Mouse (Mus musculus): ENCODE measurements at regions not wholly inside any gene's neighbourhood (a gene's known extent, or its start where the extent isn't known, plus 50 kb on each side); places are given as distances from the start of the nearest gene placed in this dataset.

GRCm38 (mm10) chr1:193992226-193992625 is 622.1 kb upstream of the Camk1g start:
- Histone ChIP-seq H3K27me3 (replicated peaks) (peaks cover 20% of the 10 kb centered on the region; the same call in 1 of the 2 replicates), H3K9ac (no peak overlapping the region), H3K9me3 (no peaks in the 10 kb centered on the region), H3K4me1 (no peaks in the 10 kb centered on the region), H3K4me2 (no peak overlapping the region), H3K36me3 (no peaks in the 10 kb centered on the region), H3K4me3 (no peak overlapping the region), H3K27ac (replicated peaks) (no peak overlapping the region)
- ATAC-seq (ENCODE audit: extremely low read depth, insufficient number of reproducible peaks, low FRiP score, low TSS enrichment), result no peak
- 60% methylated on average over 2 of the region's 2 CpGs for WGBS

- no peak for ATAC-seq (ENCODE audit: extremely low read depth, insufficient number of reproducible peaks, low FRiP score, low TSS enrichment)
- no peaks in the 10 kb centered on the region for H3K9me3 ChIP-seq
- 67% methylated on average over 10 of the region's 10 CpGs for WGBS
These were observed 620.0 kb upstream of the Camk1g start for GRCm38 (mm10) chr1:193989956-193990675.

GRCm38 (mm10) chr1:193988970-193989904 is 619.1 kb upstream of the Camk1g start:
- no peak for ATAC-seq (ENCODE audit: extremely low read depth, insufficient number of reproducible peaks, low FRiP score, low TSS enrichment)
- WGBS, result 41% methylated on average over 17 of the region's 17 CpGs
- Histone ChIP-seq H3K27me3 (replicated peaks) (peaks cover 20% of the 10 kb centered on the region; the same call in 1 of the 2 replicates), H3K9ac (no peak overlapping the region), H3K4me2 (no peak overlapping the region), H3K4me1 (no peaks in the 10 kb centered on the region), H3K4me3 (no peak overlapping the region), H3K27ac (replicated peaks) (no peak overlapping the region), H3K9me3 (no peaks in the 10 kb centered on the region), H3K36me3 (no peaks in the 10 kb centered on the region)

More at GRCm38 (mm10) chr1:193989956-193990675, 620.0 kb upstream of the Camk1g start:
- peaks cover 20% of the 10 kb centered on the region; the same call in 1 of the 2 replicates for H3K27me3 ChIP-seq (replicated peaks)
- no peak overlapping the region for H3K9ac ChIP-seq
- no peak overlapping the region for H3K4me3 ChIP-seq
- no peak overlapping the region for H3K27ac ChIP-seq (replicated peaks)
- H3K4me2 ChIP-seq, result no peak overlapping the region
- no peaks in the 10 kb centered on the region for H3K4me1 ChIP-seq
- H3K36me3 ChIP-seq, result no peaks in the 10 kb centered on the region

- no peaks in the 10 kb centered on the region for H3K4me1 ChIP-seq
- ATAC-seq (ENCODE audit: extremely low read depth, insufficient number of reproducible peaks, low FRiP score, low TSS enrichment), result no peak
- no peaks in the 10 kb centered on the region; the same call in 1 of the 2 replicates for H3K27me3 ChIP-seq (replicated peaks)
- no peak overlapping the region for H3K27ac ChIP-seq (replicated peaks)
- H3K36me3 ChIP-seq, result no peaks in the 10 kb centered on the region
- 67% methylated on average over 4 of the region's 4 CpGs for WGBS
- H3K4me2 ChIP-seq, result no peak overlapping the region
- no peak overlapping the region for H3K4me3 ChIP-seq
- H3K9me3 ChIP-seq, result no peaks in the 10 kb centered on the region
- no peak overlapping the region for H3K9ac ChIP-seq
These were observed 610.5 kb upstream of the Camk1g start for GRCm38 (mm10) chr1:193980571-193980970.

GRCm38 (mm10) chr1:193971537-193971936 is 601.4 kb upstream of the Camk1g start:
- Histone ChIP-seq H3K9ac (no peak overlapping the region), H3K36me3 (no peaks in the 10 kb centered on the region), H3K4me2 (no peak overlapping the region), H3K4me1 (peaks cover 3% of the 10 kb centered on the region; the same call in 1 of the 2 replicates), H3K9me3 (no peaks in the 10 kb centered on the region), H3K27me3 (replicated peaks) (no peaks in the 10 kb centered on the region), H3K4me3 (no peak overlapping the region), H3K27ac (replicated peaks) (no peak overlapping the region)
- WGBS, result 69% methylated on average over 1 of the region's 1 CpGs
- no peak for ATAC-seq (ENCODE audit: extremely low read depth, insufficient number of reproducible peaks, low FRiP score, low TSS enrichment)

GRCm38 (mm10) chr1:193969264-193969908 is 599.3 kb upstream of the Camk1g start:
- Histone ChIP-seq H3K4me1 (peaks cover 3% of the 10 kb centered on the region; the same call in 1 of the 2 replicates), H3K9me3 (no peaks in the 10 kb centered on the region), H3K27me3 (replicated peaks) (no peaks in the 10 kb centered on the region), H3K4me3 (no peak overlapping the region), H3K9ac (no peak overlapping the region), H3K4me2 (no peak overlapping the region), H3K27ac (replicated peaks) (no peak overlapping the region), H3K36me3 (no peaks in the 10 kb centered on the region)
- no peak for ATAC-seq (ENCODE audit: extremely low read depth, insufficient number of reproducible peaks, low FRiP score, low TSS enrichment)
- 49% methylated on average over 4 of the region's 4 CpGs for WGBS

- Histone ChIP-seq H3K9me3 (no peaks in the 10 kb centered on the region), H3K27me3 (replicated peaks) (no peaks in the 10 kb centered on the region), H3K36me3 (no peaks in the 10 kb centered on the region), H3K4me3 (no peak overlapping the region), H3K27ac (replicated peaks) (no peak overlapping the region), H3K4me2 (no peak overlapping the region), H3K4me1 (peaks cover 3% of the 10 kb centered on the region; the same call in 1 of the 2 replicates), H3K9ac (no peak overlapping the region)
- ATAC-seq (ENCODE audit: extremely low read depth, insufficient number of reproducible peaks, low FRiP score, low TSS enrichment), result no peak
- 74% methylated on average over 4 of the region's 4 CpGs for WGBS
These were observed 598.1 kb upstream of the Camk1g start for GRCm38 (mm10) chr1:193967957-193968926.

GRCm38 (mm10) chr1:193966652-193967555 is 596.8 kb upstream of the Camk1g start:
- Histone ChIP-seq H3K4me1 (0 out of 2 replicates have a peak, but pooled peaks cover 3% of the 10 kb centered on the region), H3K4me3 (no peak overlapping the region), H3K4me2 (no peak overlapping the region), H3K27me3 (replicated peaks) (no peaks in the 10 kb centered on the region), H3K9me3 (no peaks in the 10 kb centered on the region), H3K9ac (no peak overlapping the region), H3K27ac (replicated peaks) (no peak overlapping the region), H3K36me3 (no peaks in the 10 kb centered on the region)
- WGBS, result 50% methylated on average over 1 of the region's 1 CpGs
- no peak for ATAC-seq (ENCODE audit: extremely low read depth, insufficient number of reproducible peaks, low FRiP score, low TSS enrichment)

- H3K27me3 ChIP-seq (replicated peaks), result no peaks in the 10 kb centered on the region
- no peak overlapping the region for H3K27ac ChIP-seq (replicated peaks)
- 67% methylated on average over 1 of the region's 1 CpGs for WGBS
- H3K9ac ChIP-seq, result no peak overlapping the region
- no peak overlapping the region for H3K4me2 ChIP-seq
- ATAC-seq (ENCODE audit: extremely low read depth, insufficient number of reproducible peaks, low FRiP score, low TSS enrichment), result no peak
- no peak overlapping the region for H3K4me3 ChIP-seq
- H3K36me3 ChIP-seq, result no peaks in the 10 kb centered on the region
- no peaks in the 10 kb centered on the region for H3K9me3 ChIP-seq
- no peaks in the 10 kb centered on the region for H3K4me1 ChIP-seq
These were observed 595.2 kb upstream of the Camk1g start for GRCm38 (mm10) chr1:193965278-193965677.

GRCm38 (mm10) chr1:193951936-193952335 is 581.8 kb upstream of the Camk1g start:
- no peak overlapping the region for H3K27ac ChIP-seq (replicated peaks)
- no peak overlapping the region for H3K4me2 ChIP-seq
- H3K27me3 ChIP-seq (replicated peaks), result no peaks in the 10 kb centered on the region
- H3K9ac ChIP-seq, result no peak overlapping the region
- 0 out of 2 replicates have a peak, but pooled peaks cover 4% of the 10 kb centered on the region for H3K4me1 ChIP-seq
- peaks cover 5% of the 10 kb centered on the region; the same call in 1 of the 2 replicates for H3K9me3 ChIP-seq
- H3K4me3 ChIP-seq, result no peak overlapping the region
- H3K36me3 ChIP-seq, result no peaks in the 10 kb centered on the region
- ATAC-seq (ENCODE audit: extremely low read depth, insufficient number of reproducible peaks, low FRiP score, low TSS enrichment), result no peak

All from heart, embryonic 13.5 days (tissue).